Mouse (Mus musculus): ENCODE measurements around the gene Ubfd1. TPM values are rescaled to one million over a fixed set of nuclear protein-coding genes. Genes with fewer than 3 reads are reported as not detected.
"Not testable (repeated sequence)": the region's sequence is repeated elsewhere in the genome, so short reads cannot be mapped to it uniquely, and the experiment has no call there.

The Ubfd1 gene
- polyA plus RNA-seq, 1 experiment from 2014 or later = 98.4 TPM

DNA sequence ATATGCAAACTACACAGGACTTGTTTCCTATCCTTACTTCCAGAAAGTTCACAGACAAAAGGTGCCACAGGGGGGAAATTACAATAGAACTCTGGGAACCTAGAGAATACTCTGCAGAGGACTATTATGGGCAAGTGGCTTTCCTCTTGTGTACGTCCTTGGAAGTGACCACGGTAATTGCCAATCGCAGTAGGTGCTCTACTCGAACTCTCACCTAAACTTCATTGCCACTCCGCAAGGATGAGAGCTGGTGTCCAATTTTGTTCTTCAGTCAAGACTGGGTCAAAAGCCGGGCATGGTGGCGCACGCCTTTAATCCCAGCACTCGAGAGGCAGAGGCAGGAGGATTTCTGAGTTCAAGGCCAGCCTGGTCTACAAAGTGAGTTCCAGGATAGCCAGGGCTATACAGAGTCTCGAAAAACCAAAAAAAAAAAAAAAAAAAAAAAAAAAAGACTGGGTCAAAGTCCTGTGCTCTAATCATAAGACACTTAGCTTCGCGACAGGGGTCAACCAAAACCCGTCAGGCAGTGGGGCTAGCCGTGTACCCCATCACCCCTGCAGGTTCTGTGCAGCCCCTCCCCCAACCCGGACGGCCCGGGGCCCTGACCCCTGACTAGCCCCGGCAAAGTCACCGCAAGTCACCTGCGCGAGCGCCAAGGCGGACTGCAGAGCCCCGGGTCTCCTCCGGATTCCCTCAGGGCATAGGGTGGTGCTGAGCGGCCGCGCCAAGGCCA is 34.2 kb downstream of the Ubfd1 start:
- H3K27me3 ChIP-seq (ENCODE audit: control insufficient read depth, insufficient read depth, low read length); H3K9me3 ChIP-seq (ENCODE audit: control insufficient read depth, low read length); H3K4me1 ChIP-seq (ENCODE audit: control insufficient read depth, insufficient read depth, low read length): not testable (repeated sequence)
- Histone ChIP-seq H3K4me2 (ENCODE audit: low read depth, low read length) (peak overlapping the region; percentile 64), H3K4me3 (ENCODE audit: low read depth, low read length) (peak overlapping the region; percentile 71), H3K36me3 (ENCODE audit: control insufficient read depth, insufficient read depth, low read length) (peaks cover 10% of the 10 kb centered on the region), H3K9ac (replicated peaks; ENCODE audit: low read depth, low read length) (peak overlapping the region; percentile 82), H3K27ac (ENCODE audit: low read depth, low read length) (peak overlapping the region; percentile 39; the same call in 1 of the 2 replicates)
- peak; percentile 79 for ATAC-seq (ENCODE audit: low read depth)
- 8% methylated on average over 25 of the region's 28 CpGs for WGBS

- Histone ChIP-seq H3K9me3 (ENCODE audit: control insufficient read depth, low read length) (no peaks in the 10 kb centered on the region), H3K27ac (ENCODE audit: low read depth, low read length) (peak within 1 kb of the TSS; percentile 39; the same call in 1 of the 2 replicates), H3K36me3 (ENCODE audit: control insufficient read depth, insufficient read depth, low read length) (peaks cover 6% of the 10 kb centered on the region; the same call in 1 of the 2 replicates), H3K4me2 (ENCODE audit: low read depth, low read length) (peak within 1 kb of the TSS; percentile 64), H3K4me1 (ENCODE audit: control insufficient read depth, insufficient read depth, low read length) (peaks cover 6% of the 10 kb centered on the region), H3K27me3 (ENCODE audit: control insufficient read depth, insufficient read depth, low read length) (no peaks in the 10 kb centered on the region), H3K4me3 (ENCODE audit: low read depth, low read length) (peak within 1 kb of the TSS; percentile 71), H3K9ac (replicated peaks; ENCODE audit: low read depth, low read length) (peak within 1 kb of the TSS; percentile 82)
- ATAC-seq (ENCODE audit: low read depth) = peak; percentile 99
- under 1% methylated on average over 36 of the region's 43 CpGs for WGBS
These were observed 34.8 kb downstream of the Ubfd1 start, which contains the start of gene Ndufab1 for GRCm38 (mm10) chr7:122101747-122102244. Gene Ndufab1 (minus strand): TSS chr7:122101886.

DNA sequence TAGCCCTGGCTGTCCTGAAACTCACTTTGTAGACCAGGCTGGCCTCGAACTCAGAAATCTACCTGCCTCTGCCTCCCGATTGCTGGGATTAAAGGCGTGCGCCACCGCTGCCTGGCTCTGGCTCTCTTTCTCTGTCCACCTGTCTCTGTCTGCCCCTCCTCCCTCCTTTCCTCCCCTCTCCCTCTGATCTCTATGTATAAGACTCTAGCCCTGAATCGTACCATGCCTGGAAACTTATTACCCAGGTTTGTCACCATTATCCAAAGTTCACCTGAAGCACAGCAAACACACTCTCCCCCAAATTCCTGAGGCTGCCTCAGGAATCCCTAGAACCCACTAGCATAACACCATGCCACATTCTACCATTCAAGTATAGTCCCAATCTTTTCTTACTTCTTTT is 41.2 kb downstream of the Ubfd1 start:
- Histone ChIP-seq H3K9ac (replicated peaks; ENCODE audit: low read depth, low read length) (no peak overlapping the region), H3K4me2 (ENCODE audit: low read depth, low read length) (no peak overlapping the region), H3K4me3 (ENCODE audit: low read depth, low read length) (no peak overlapping the region), H3K36me3 (ENCODE audit: control insufficient read depth, insufficient read depth, low read length) (peaks cover 3% of the 10 kb centered on the region; the same call in 1 of the 2 replicates), H3K27ac (ENCODE audit: low read depth, low read length) (no peak overlapping the region), H3K27me3 (ENCODE audit: control insufficient read depth, insufficient read depth, low read length) (no peaks in the 10 kb centered on the region), H3K9me3 (ENCODE audit: control insufficient read depth, low read length) (no peaks in the 10 kb centered on the region), H3K4me1 (ENCODE audit: control insufficient read depth, insufficient read depth, low read length) (no peaks in the 10 kb centered on the region)
- WGBS = 93% methylated on average over 6 of the region's 6 CpGs
- ATAC-seq (ENCODE audit: low read depth) = no peak

GRCm38 (mm10) chr7:122123518-122123917 is 56.5 kb downstream of the Ubfd1 start:
- ATAC-seq (ENCODE audit: low read depth) = no peak
- WGBS = 89% methylated on average over 4 of the region's 4 CpGs
- no peaks in the 10 kb centered on the region for H3K27me3 ChIP-seq (ENCODE audit: control insufficient read depth, insufficient read depth, low read length)
- H3K36me3 ChIP-seq (ENCODE audit: control insufficient read depth, insufficient read depth, low read length) = peaks cover 10% of the 10 kb centered on the region; the same call in 1 of the 2 replicates
- H3K27ac ChIP-seq (ENCODE audit: low read depth, low read length) = no peak overlapping the region
- H3K4me2 ChIP-seq (ENCODE audit: low read depth, low read length) = no peak overlapping the region
- no peak overlapping the region for H3K9ac ChIP-seq (replicated peaks; ENCODE audit: low read depth, low read length)
- H3K9me3 ChIP-seq (ENCODE audit: control insufficient read depth, low read length) = no peaks in the 10 kb centered on the region
- no peak overlapping the region for H3K4me3 ChIP-seq (ENCODE audit: low read depth, low read length)
- no peaks in the 10 kb centered on the region for H3K4me1 ChIP-seq (ENCODE audit: control insufficient read depth, insufficient read depth, low read length)

GRCm38 (mm10) chr7:122125636-122126035 is 58.7 kb downstream of the Ubfd1 start:
- ATAC-seq (ENCODE audit: low read depth) = no peak
- WGBS = 82% methylated on average over 8 of the region's 8 CpGs
- H3K9ac ChIP-seq (replicated peaks; ENCODE audit: low read depth, low read length) = no peak overlapping the region
- no peak overlapping the region for H3K27ac ChIP-seq (ENCODE audit: low read depth, low read length)
- H3K4me3 ChIP-seq (ENCODE audit: low read depth, low read length) = no peak overlapping the region
- no peaks in the 10 kb centered on the region for H3K4me1 ChIP-seq (ENCODE audit: control insufficient read depth, insufficient read depth, low read length)
- H3K27me3 ChIP-seq (ENCODE audit: control insufficient read depth, insufficient read depth, low read length) = no peaks in the 10 kb centered on the region
- no peak overlapping the region for H3K4me2 ChIP-seq (ENCODE audit: low read depth, low read length)
- H3K36me3 ChIP-seq (ENCODE audit: control insufficient read depth, insufficient read depth, low read length) = peaks cover 10% of the 10 kb centered on the region; the same call in 1 of the 2 replicates
- no peaks in the 10 kb centered on the region for H3K9me3 ChIP-seq (ENCODE audit: control insufficient read depth, low read length)

DNA sequence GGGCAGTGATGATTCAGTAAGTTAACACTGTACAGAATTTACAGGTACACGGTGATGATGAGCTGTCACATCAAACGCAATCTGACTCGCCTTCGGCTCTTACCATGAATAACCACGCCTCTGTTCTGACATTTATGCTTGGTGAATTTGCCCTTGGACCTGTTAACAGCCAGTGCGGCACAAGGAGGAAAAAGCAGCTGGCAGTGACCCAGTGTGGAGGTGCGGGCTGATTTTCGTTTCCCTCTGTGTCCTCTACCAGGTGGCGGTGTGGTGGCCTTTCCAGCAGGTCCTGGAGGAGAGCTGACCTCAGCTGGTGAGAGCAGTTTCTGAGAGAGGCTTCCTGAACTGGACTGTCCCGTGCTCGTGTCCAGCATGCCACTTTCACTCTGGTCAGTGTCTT is 60.0 kb downstream of the Ubfd1 start:
- no peak overlapping the region for H3K4me3 ChIP-seq (ENCODE audit: low read depth, low read length)
- ATAC-seq (ENCODE audit: low read depth) = no peak
- no peaks in the 10 kb centered on the region; the same call in 1 of the 2 replicates for H3K4me1 ChIP-seq (ENCODE audit: control insufficient read depth, insufficient read depth, low read length)
- H3K9ac ChIP-seq (replicated peaks; ENCODE audit: low read depth, low read length) = no peak overlapping the region
- 90% methylated on average over 11 of the region's 11 CpGs for WGBS
- no peak overlapping the region for H3K4me2 ChIP-seq (ENCODE audit: low read depth, low read length)
- H3K27ac ChIP-seq (ENCODE audit: low read depth, low read length) = no peak overlapping the region
- H3K27me3 ChIP-seq (ENCODE audit: control insufficient read depth, insufficient read depth, low read length) = no peaks in the 10 kb centered on the region
- H3K36me3 ChIP-seq (ENCODE audit: control insufficient read depth, insufficient read depth, low read length) = peaks cover 10% of the 10 kb centered on the region; the same call in 1 of the 2 replicates
- H3K9me3 ChIP-seq (ENCODE audit: control insufficient read depth, low read length) = no peaks in the 10 kb centered on the region

Other genes with a start within 250 kb of the Ubfd1 start
- gene Scnn1b, start 202.1 kb upstream of the Ubfd1 start, polyA plus RNA-seq (2014; fragmentation: Nextera tagmentation; extraction: Ambion mirVana) = 0.21 TPM in 1 of 2 replicates, not detected in the other
- 27.3 and 30.1 TPM in 2 replicates for gene Cog7, start 85.5 kb upstream of the Ubfd1 start, polyA plus RNA-seq (2014; fragmentation: Nextera tagmentation; extraction: Ambion mirVana)
- 25.7 and 46.6 TPM in 2 replicates for gene Gga2, start 46.0 kb upstream of the Ubfd1 start, polyA plus RNA-seq (2014; fragmentation: Nextera tagmentation; extraction: Ambion mirVana)
- gene Ears2, start 88 bp downstream of the Ubfd1 start, polyA plus RNA-seq (2014; fragmentation: Nextera tagmentation; extraction: Ambion mirVana) = 10.7 and 11.2 TPM in 2 replicates
- 725 and 732 TPM in 2 replicates for gene Ndufab1, start 34.7 kb downstream of the Ubfd1 start, polyA plus RNA-seq (2014; fragmentation: Nextera tagmentation; extraction: Ambion mirVana)
- 5.3 and 6.2 TPM in 2 replicates for gene Palb2, start 65.8 kb downstream of the Ubfd1 start, polyA plus RNA-seq (2014; fragmentation: Nextera tagmentation; extraction: Ambion mirVana)
- 162 TPM in 2 replicates for gene Dctn5, start 65.9 kb downstream of the Ubfd1 start, polyA plus RNA-seq (2014; fragmentation: Nextera tagmentation; extraction: Ambion mirVana)
- gene Plk1, start 92.3 kb downstream of the Ubfd1 start, polyA plus RNA-seq (2014; fragmentation: Nextera tagmentation; extraction: Ambion mirVana) = 5.0 and 10.4 TPM in 2 replicates
- 0.81 and 2.2 TPM in 2 replicates for gene Ern2, start 119.0 kb downstream of the Ubfd1 start, polyA plus RNA-seq (2014; fragmentation: Nextera tagmentation; extraction: Ambion mirVana)
- gene Chp2, start 152.3 kb downstream of the Ubfd1 start, polyA plus RNA-seq (2014; fragmentation: Nextera tagmentation; extraction: Ambion mirVana) = 0.84 and 0.96 TPM in 2 replicates
- 131 and 170 TPM in 2 replicates for gene Prkcb, start 221.6 kb downstream of the Ubfd1 start, polyA plus RNA-seq (2014; fragmentation: Nextera tagmentation; extraction: Ambion mirVana)

All from neural tube, embryonic 14.5 days (tissue).